Mouse (Mus musculus) left cerebral cortex, adult 2 months (tissue): ENCODE measurements around the gene Rmdn2. TPM values are rescaled to one million over a fixed set of nuclear protein-coding genes. Genes with fewer than 3 reads are reported as not detected.

Experiments
- DNase-seq, 2 experiments: peaks; one replicate each; pipeline ENCODE4 v3.0.0; 2021 to 2022; ENCODE audit warnings: low spot score in 2 of 2, mixed read lengths in 1 of 2; ENCODE audit errors: extremely low spot score in 1 of 2
- H3K27ac ChIP-seq: fragments of 200-600 bp; 2 replicates; pipeline ENCODE4 v1.8.1; 2022
- H3K4me3 ChIP-seq: fragments of 200-600 bp; 2 replicates; pipeline ENCODE4 v1.8.1; 2022
- CTCF ChIP-seq: fragments of 200-600 bp; IDR thresholded peaks from 2 replicates; pipeline ENCODE4 v1.8.1; 2022; ENCODE audit warnings: antibody characterized with exemption, mild to moderate bottlenecking, moderate library complexity
- intact Hi-C: fragments of 180-260 bp; cut with DNase I; formaldehyde crosslinking; loops from one replicate; pipeline ENCODE4 v1.15.1; 2025
- total RNA-seq, 2 experiments: library from RNA; stranded (reverse); gene quantifications; 2 replicates each; pipeline ENCODE4 v1.2.3; 2021

Gene Rmdn2
- total RNA-seq, 2 experiments from 2014 or later, result 10.9 to 12.4 TPM

GRCm38 (mm10) chr17:79711944-79712343 lies 100.3 kb downstream of the Rmdn2 start:
- TF ChIP-seq CTCF, result no peak
- no peak overlapping the region for H3K27ac ChIP-seq
- no peak for DNase-seq
- intact Hi-C loops, result no loop called here
- H3K4me3 ChIP-seq, result no peak overlapping the region

GRCm38 (mm10) chr17:79712536-79712935 lies 100.9 kb downstream of the Rmdn2 start:
- no peak overlapping the region for H3K4me3 ChIP-seq
- TF ChIP-seq CTCF, result no peak
- H3K27ac ChIP-seq, result no peak overlapping the region
- no peak for DNase-seq
- intact Hi-C loops, result no loop called here

- TF ChIP-seq CTCF, result no peak
- Histone ChIP-seq H3K27ac (no peak overlapping the region), H3K4me3 (peak overlapping the region; percentile 38)
- intact Hi-C loops, result no loop called here
- peak in 1 of 2 experiments; percentile 8 for DNase-seq
These were observed 101.6 kb downstream of the Rmdn2 start for GRCm38 (mm10) chr17:79713276-79713642.

GRCm38 (mm10) chr17:79713643-79714367 lies 102.1 kb downstream of the Rmdn2 start:
- peak; percentile 13 to 28 for DNase-seq
- no peak for TF ChIP-seq CTCF
- peak overlapping the region; percentile 38 for H3K4me3 ChIP-seq
- intact Hi-C loops, result no loop called here
- no peak overlapping the region for H3K27ac ChIP-seq

- intact Hi-C loops, result no loop called here
- no peak overlapping the region for H3K27ac ChIP-seq
- H3K4me3 ChIP-seq, result no peak overlapping the region
- TF ChIP-seq CTCF, result no peak
- no peak for DNase-seq
These were observed 102.8 kb downstream of the Rmdn2 start for GRCm38 (mm10) chr17:79714368-79714895.

- no peak for DNase-seq
- intact Hi-C loops, result no loop called here
- TF ChIP-seq CTCF, result no peak
- peak within 1 kb of the TSS; percentile 52 for H3K4me3 ChIP-seq
- H3K27ac ChIP-seq, result no peak within 1 kb of the TSS
These were observed 103.4 kb downstream of the Rmdn2 start, which contains the start of gene Cyp1b1 for GRCm38 (mm10) chr17:79714931-79715637. TSS of gene Cyp1b1 (minus strand) at chr17:79715061.

GRCm38 (mm10) chr17:79715649-79716143 lies 104.0 kb downstream of the Rmdn2 start:
- intact Hi-C loops, result no loop called here
- Histone ChIP-seq H3K27ac (no peak overlapping the region), H3K4me3 (peak overlapping the region; percentile 52)
- peak; percentile 81 to 85 for DNase-seq
- TF ChIP-seq CTCF, result peak; percentile 87

- intact Hi-C loops, result no loop called here
- no peak overlapping the region for H3K4me3 ChIP-seq
- no peak overlapping the region for H3K27ac ChIP-seq
- no peak for DNase-seq
- no peak for TF ChIP-seq CTCF
These were observed 109.0 kb downstream of the Rmdn2 start for GRCm38 (mm10) chr17:79720681-79721080.

- Histone ChIP-seq H3K4me3 (no peak overlapping the region), H3K27ac (no peak overlapping the region)
- DNase-seq, result no peak
- intact Hi-C loops, result no loop called here
- no peak for TF ChIP-seq CTCF
These were observed 115.0 kb downstream of the Rmdn2 start for GRCm38 (mm10) chr17:79726613-79727012.

GRCm38 (mm10) chr17:79728053-79728584 lies 116.5 kb downstream of the Rmdn2 start:
- no peak for DNase-seq
- Histone ChIP-seq H3K27ac (no peak overlapping the region), H3K4me3 (no peak overlapping the region)
- no peak for TF ChIP-seq CTCF
- intact Hi-C loops, result no loop called here

- DNase-seq, result no peak
- Histone ChIP-seq H3K4me3 (no peak overlapping the region), H3K27ac (no peak overlapping the region)
- no peak for TF ChIP-seq CTCF
- intact Hi-C loops, result no loop called here
These were observed 117.2 kb downstream of the Rmdn2 start for GRCm38 (mm10) chr17:79728585-79729503.
